Mouse (Mus musculus) forebrain, embryonic 12.5 days (tissue): ENCODE results near the gene Zfp426. TPM values are rescaled to one million over a fixed set of nuclear protein-coding genes. Genes with fewer than 3 reads are reported as not detected.

Experiments used
- ATAC-seq: fragments of 200-750 bp; cut with Nextera tagmentation; 2 replicates; pipeline ENCODE4 v1.8.0; 2017; ENCODE audit warnings: moderate TSS enrichment; ENCODE audit not compliant: low FRiP score
- H3K27ac ChIP-seq: fragments of 300-500 bp; sonication (generic); 2 replicates; pipeline ENCODE4 v1.5.1; 2016; ENCODE audit warnings: mild to moderate bottlenecking
- H3K27me3 ChIP-seq: fragments of 300-500 bp; sonication (generic); 2 replicates; pipeline ENCODE4 v1.6.1; 2016; ENCODE audit warnings: mild to moderate bottlenecking
- H3K36me3 ChIP-seq: fragments of 300-500 bp; sonication (generic); replicated peaks from 2 replicates; pipeline ENCODE4 v1.6.1; 2016; ENCODE audit warnings: mild to moderate bottlenecking
- H3K4me1 ChIP-seq: fragments of 300-500 bp; sonication (generic); 2 replicates; pipeline ENCODE4 v1.6.1; 2016
- H3K4me2 ChIP-seq: fragments of 300-500 bp; sonication (generic); 2 replicates; pipeline ENCODE4 v1.6.1; 2016; ENCODE audit warnings: mild to moderate bottlenecking, moderate library complexity
- H3K4me3 ChIP-seq: fragments of 300-500 bp; sonication (generic); replicated peaks from 2 replicates; pipeline ENCODE4 v1.5.1; 2016; ENCODE audit warnings: mild to moderate bottlenecking
- H3K9ac ChIP-seq: fragments of 300-500 bp; sonication (generic); 2 replicates; pipeline ENCODE4 v1.6.1; 2016; ENCODE audit warnings: mild to moderate bottlenecking
- H3K9me3 ChIP-seq: fragments of 300-500 bp; sonication (generic); 2 replicates; pipeline ENCODE4 v1.6.1; 2016
- WGBS: fragments of 180-500 bp; shearing (Covaris S2); methylation state at CpG from one replicate; pipeline ENCODE4 v1.1.7; 2016; 5-methylcytosine and 5-hydroxymethylcytosine counted together
- polyA plus RNA-seq: library from polyadenylated mRNA; unstranded; fragments of >200 nt; fragmentation: Nextera tagmentation; extraction: Ambion mirVana; gene quantifications from 2 replicates; pipeline ENCODE4 v1.2.1, GENCODE M21; 2016

Gene Zfp426
- polyA plus RNA-seq, 1 experiment from 2014 or later: 29.1 TPM

DNA sequence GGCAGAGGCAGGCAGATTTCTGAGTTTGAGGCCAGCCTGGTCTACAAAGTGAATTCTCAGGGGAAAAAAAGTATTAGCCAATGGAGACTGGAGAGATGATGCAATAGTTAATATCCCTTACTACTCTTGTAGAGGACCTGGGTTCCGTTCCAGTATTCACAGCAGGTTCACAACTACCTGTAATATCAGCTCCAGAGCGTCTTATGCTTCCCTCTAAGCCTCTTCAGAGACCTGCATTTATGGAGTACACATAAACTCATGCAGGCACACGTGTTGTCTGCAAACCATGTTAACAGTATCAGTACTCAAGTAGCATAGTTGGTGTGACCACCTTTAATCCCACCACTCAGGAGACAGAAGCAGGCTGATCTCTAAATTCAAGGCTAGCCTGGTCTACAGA, 62.5 kb downstream of the Zfp426 start:
- Histone ChIP-seq H3K4me1 (no peaks in the 10 kb centered on the region), H3K27me3 (no peaks in the 10 kb centered on the region), H3K4me3 (no peak overlapping the region), H3K27ac (no peak overlapping the region), H3K9ac (no peak overlapping the region), H3K9me3 (no peaks in the 10 kb centered on the region), H3K36me3 (peaks cover under 1% of the 10 kb centered on the region), H3K4me2 (no peak overlapping the region)
- no peak for ATAC-seq
- 91% methylated on average over 3 of the region's 3 CpGs for WGBS

Other genes with a start within 250 kb of the Zfp426 start
- not detected in 2 replicates for gene Olfr39, start 210.4 kb downstream of the Zfp426 start, polyA plus RNA-seq
- gene Olfr873, start 194.2 kb downstream of the Zfp426 start, polyA plus RNA-seq: not detected in 2 replicates
- not detected in 2 replicates for gene Olfr18, start 156.7 kb downstream of the Zfp426 start, polyA plus RNA-seq
- gene Zfp560, start 107.6 kb downstream of the Zfp426 start, polyA plus RNA-seq: 37.0 and 37.2 TPM in 2 replicates
- 32.1 and 36.5 TPM in 2 replicates for gene Zfp26, start 32.6 kb downstream of the Zfp426 start, polyA plus RNA-seq
- 160 and 165 TPM in 2 replicates for gene Zfp266, start 28.7 kb upstream of the Zfp426 start, polyA plus RNA-seq
- 28.2 and 30.5 TPM in 2 replicates for gene Zfp846, start 88.5 kb upstream of the Zfp426 start, polyA plus RNA-seq
- gene Ubl5, start 150.1 kb upstream of the Zfp426 start, polyA plus RNA-seq: 499 and 516 TPM in 2 replicates
- gene Fbxl12, start 152.0 kb upstream of the Zfp426 start, polyA plus RNA-seq: 16.2 and 16.4 TPM in 2 replicates
- gene Pin1, start 159.3 kb upstream of the Zfp426 start, polyA plus RNA-seq: 53.9 and 56.2 TPM in 2 replicates